Mouse (Mus musculus) ES-Bruce4 (cell line): ENCODE measurements around the gene Rhobtb1. TPM values are rescaled to one million over a fixed set of nuclear protein-coding genes. Genes with fewer than 3 reads are reported as not detected.

Experiments
- H3K27ac ChIP-seq: 2 replicates; pipeline ENCODE4 v1.5.1; 2012; ENCODE audit warnings: low read length, inconsistent platforms; ENCODE audit not compliant: insufficient read depth
- H3K27me3 ChIP-seq: 2 replicates; pipeline ENCODE4 v1.6.1; 2012; ENCODE audit warnings: mild to moderate bottlenecking, low read length, inconsistent platforms; ENCODE audit not compliant: control insufficient read depth, poor library complexity, insufficient read depth, severe bottlenecking
- H3K36me3 ChIP-seq: 2 replicates; pipeline ENCODE4 v1.6.1; 2012; ENCODE audit warnings: inconsistent platforms, mild to moderate bottlenecking, low read length, moderate library complexity; ENCODE audit not compliant: control insufficient read depth, poor library complexity, insufficient read depth, severe bottlenecking
- H3K4me1 ChIP-seq: one replicate; pipeline ENCODE4 v1.8.1; 2011; ENCODE audit warnings: low read length; ENCODE audit not compliant: control insufficient read depth, insufficient read depth
- H3K4me3 ChIP-seq: 2 replicates; pipeline ENCODE4 v1.5.1; 2011; ENCODE audit warnings: low read depth, mild to moderate bottlenecking, low read length
- H3K9ac ChIP-seq: 2 replicates; pipeline ENCODE4 v1.6.1; 2012; ENCODE audit warnings: low read depth, mild to moderate bottlenecking, inconsistent platforms; ENCODE audit not compliant: poor library complexity, severe bottlenecking
- H3K9me3 ChIP-seq: replicated peaks from 2 replicates; pipeline ENCODE4 v1.6.1; 2012; ENCODE audit warnings: mild to moderate bottlenecking, low read length, inconsistent platforms; ENCODE audit not compliant: control insufficient read depth, poor library complexity, insufficient read depth, severe bottlenecking
- CTCF ChIP-seq: IDR thresholded peaks from one replicate; pipeline ENCODE4 v1.8.1; 2011; ENCODE audit warnings: low read depth, low read length
- EP300 ChIP-seq: IDR thresholded peaks from 2 replicates; pipeline ENCODE4 v1.6.1; 2011; ENCODE audit warnings: low read depth, low read length; ENCODE audit not compliant: insufficient read depth
- POLR2A ChIP-seq: IDR thresholded peaks from one replicate; pipeline ENCODE4 v1.8.1; 2011; ENCODE audit warnings: low read length; ENCODE audit not compliant: insufficient read depth
- polyA plus RNA-seq: library from polyadenylated mRNA; stranded (reverse); fragments of >200 nt; gene quantifications from 2 replicates; pipeline ENCODE4 v1.2.4, GENCODE M21; 2011; ENCODE audit warnings: low read depth; ENCODE audit not compliant: missing spikeins, insufficient read depth, insufficient read length

Gene Rhobtb1
- polyA plus RNA-seq, 1 experiment: 2.9 TPM

DNA sequence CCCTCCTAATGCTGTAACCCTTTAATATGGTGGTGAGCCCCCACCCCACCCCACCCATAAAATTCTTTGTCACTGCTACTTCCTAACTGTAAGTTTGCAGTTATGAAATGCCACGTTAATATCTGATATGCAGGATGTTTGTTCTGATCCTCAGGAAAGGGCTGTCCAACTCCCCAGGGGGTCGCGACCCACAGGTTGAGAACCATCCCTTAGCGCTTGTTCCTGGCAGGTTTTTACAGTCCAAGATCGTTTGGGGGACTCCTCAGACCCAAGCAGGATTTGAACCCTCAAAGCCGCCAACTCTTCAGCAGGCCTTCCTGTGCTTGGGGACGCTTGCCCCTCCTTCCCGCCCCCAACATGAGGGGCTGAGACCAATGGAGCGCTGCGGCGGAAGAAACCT is 185.0 kb downstream of the Rhobtb1 start:
- TF ChIP-seq CTCF (no peak), POLR2A (no peak), EP300 (no peak)
- H3K27ac ChIP-seq: peak overlapping the region; percentile 4; the same call in 1 of the 2 replicates
- peaks cover 3% of the 10 kb centered on the region for H3K4me1 ChIP-seq
- H3K4me3 ChIP-seq: no peak overlapping the region
- H3K9me3 ChIP-seq: no peaks in the 10 kb centered on the region
- no peak overlapping the region for H3K9ac ChIP-seq
- no peaks in the 10 kb centered on the region for H3K27me3 ChIP-seq
- H3K36me3 ChIP-seq: peaks cover 67% of the 10 kb centered on the region

DNA sequence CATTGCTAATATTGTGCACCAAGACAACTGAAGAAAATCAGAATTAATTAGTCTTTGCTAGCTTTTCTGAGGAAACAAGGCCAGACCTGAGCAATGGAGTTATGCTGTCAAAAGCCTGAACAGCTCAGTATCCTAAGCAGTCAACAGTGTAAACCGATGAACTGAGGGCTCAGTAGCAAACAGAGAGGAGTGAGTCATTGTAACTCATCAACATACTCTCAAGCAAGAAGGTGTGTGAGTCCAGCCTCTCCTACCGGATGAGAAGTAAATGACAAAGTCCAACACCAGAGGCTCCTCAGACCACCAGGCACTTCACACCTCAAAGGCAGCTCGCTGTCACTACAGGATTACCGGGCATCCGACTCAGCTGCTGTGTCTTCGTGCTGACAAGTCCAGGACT is 188.8 kb downstream of the Rhobtb1 start:
- Histone ChIP-seq H3K27me3 (no peaks in the 10 kb centered on the region), H3K9me3 (no peaks in the 10 kb centered on the region), H3K4me1 (peaks cover 3% of the 10 kb centered on the region), H3K27ac (no peak overlapping the region), H3K36me3 (peaks cover 92% of the 10 kb centered on the region), H3K9ac (no peak overlapping the region), H3K4me3 (no peak overlapping the region)
- TF ChIP-seq POLR2A (no peak), EP300 (no peak), CTCF (no peak)

Other genes starting within 250 kb of the Rhobtb1 start
- gene A930033H14Rik, start 61.7 kb downstream of the Rhobtb1 start, polyA plus RNA-seq: 0.40 and 0.52 TPM in 2 replicates
- 402 and 415 TPM in 2 replicates for gene Cdk1, start 201.5 kb downstream of the Rhobtb1 start, polyA plus RNA-seq
- gene Ank3, start 247.3 kb downstream of the Rhobtb1 start, polyA plus RNA-seq: 52.3 and 61.0 TPM in 2 replicates